Mouse (Mus musculus): ENCODE data around the gene Mmd. TPM values are rescaled to one million over a fixed set of nuclear protein-coding genes. Genes with fewer than 3 reads are reported as not detected.

Gene Mmd
- polyA plus RNA-seq, 2 experiments, result 5.0 TPM

GRCm38 (mm10) chr11:90252366-90252765 lies 3.1 kb downstream of the Mmd start:
- Histone ChIP-seq H3K9ac (replicated peaks) (no peak overlapping the region), H3K4me1 (replicated peaks; ENCODE audit: control insufficient read depth in 2 of 2, insufficient read depth in 2 of 2, low read length in 1 of 2) (peaks cover 3 to 27% of the 10 kb centered on the region in 2 experiments; a peak in 3 of 4 replicates), H3K9me3 (ENCODE audit: control insufficient read depth, low read length) (no peaks in the 10 kb centered on the region), H3K27ac (no peak overlapping the region), H3K4me3 (ENCODE audit: insufficient read depth in 1 of 2, low read depth in 2 of 2, low read length in 2 of 2) (no peak overlapping the region), H3K4me2 (ENCODE audit: low read depth) (no peak overlapping the region), H3K36me3 (replicated peaks; ENCODE audit: control insufficient read depth, insufficient read depth, low read depth) (no peaks in the 10 kb centered on the region), H3K27me3 (ENCODE audit: control insufficient read depth, insufficient read depth, low read length) (no peaks in the 10 kb centered on the region)
- ATAC-seq (ENCODE audit: insufficient read depth) (no peak), DNase-seq (ENCODE audit: low read depth in 3 of 3, low spot score in 3 of 3) (no peak)
- 66% methylated on average over 8 of the region's 8 CpGs for WGBS (ENCODE audit: insufficient replicate concordance)
- TF ChIP-seq CTCF (IDR thresholded peaks at IDR 0.05; ENCODE audit: low read depth) (no peak), EP300 (IDR thresholded peaks at IDR 0.05; ENCODE audit: low read depth) (no peak)

GRCm38 (mm10) chr11:90254536-90254935 lies 5.3 kb downstream of the Mmd start:
- H3K4me3 ChIP-seq (ENCODE audit: insufficient read depth in 1 of 2, low read depth in 2 of 2, low read length in 2 of 2), result no peak overlapping the region
- H3K9ac ChIP-seq (replicated peaks), result no peak overlapping the region
- no peaks in the 10 kb centered on the region for H3K9me3 ChIP-seq (ENCODE audit: control insufficient read depth, low read length)
- H3K4me1 ChIP-seq (replicated peaks; ENCODE audit: control insufficient read depth in 2 of 2, insufficient read depth in 2 of 2, low read length in 1 of 2), result peaks cover 0 to 26% of the 10 kb centered on the region in 2 experiments; a peak in 3 of 4 replicates
- no peaks in the 10 kb centered on the region for H3K27me3 ChIP-seq (ENCODE audit: control insufficient read depth, insufficient read depth, low read length)
- no peak for ATAC-seq (ENCODE audit: insufficient read depth)
- no peak for DNase-seq (ENCODE audit: low read depth in 3 of 3, low spot score in 3 of 3)
- H3K36me3 ChIP-seq (replicated peaks; ENCODE audit: control insufficient read depth, insufficient read depth, low read depth), result no peaks in the 10 kb centered on the region
- H3K4me2 ChIP-seq (ENCODE audit: low read depth), result no peak overlapping the region
- no peak for TF ChIP-seq EP300 (IDR thresholded peaks at IDR 0.05; ENCODE audit: low read depth)
- no peak for TF ChIP-seq CTCF (IDR thresholded peaks at IDR 0.05; ENCODE audit: low read depth)
- WGBS (ENCODE audit: insufficient replicate concordance), result 73% methylated on average over 3 of the region's 3 CpGs
- H3K27ac ChIP-seq, result no peak overlapping the region

- H3K27ac ChIP-seq, result no peak overlapping the region
- TF ChIP-seq EP300 (IDR thresholded peaks at IDR 0.05; ENCODE audit: low read depth), result no peak
- TF ChIP-seq CTCF (IDR thresholded peaks at IDR 0.05; ENCODE audit: low read depth), result no peak
- H3K36me3 ChIP-seq (replicated peaks; ENCODE audit: control insufficient read depth, insufficient read depth, low read depth), result no peaks in the 10 kb centered on the region
- ATAC-seq (ENCODE audit: insufficient read depth) (no peak), DNase-seq (ENCODE audit: low read depth in 3 of 3, low spot score in 3 of 3) (no peak)
- H3K4me2 ChIP-seq (ENCODE audit: low read depth), result no peak overlapping the region
- no peak overlapping the region for H3K9ac ChIP-seq (replicated peaks)
- H3K4me1 ChIP-seq (replicated peaks; ENCODE audit: control insufficient read depth in 2 of 2, insufficient read depth in 2 of 2, low read length in 1 of 2), result peaks cover 0 to 24% of the 10 kb centered on the region in 2 experiments; a peak in 3 of 4 replicates
- H3K9me3 ChIP-seq (ENCODE audit: control insufficient read depth, low read length), result no peaks in the 10 kb centered on the region
- 53% methylated on average over 6 of the region's 6 CpGs for WGBS (ENCODE audit: insufficient replicate concordance)
- H3K4me3 ChIP-seq (ENCODE audit: insufficient read depth in 1 of 2, low read depth in 2 of 2, low read length in 2 of 2), result no peak overlapping the region
- no peaks in the 10 kb centered on the region for H3K27me3 ChIP-seq (ENCODE audit: control insufficient read depth, insufficient read depth, low read length)
Observed at GRCm38 (mm10) chr11:90255687-90256086, 6.4 kb downstream of the Mmd start.

GRCm38 (mm10) chr11:90256833-90257525 lies 7.7 kb downstream of the Mmd start:
- no peak overlapping the region for H3K4me3 ChIP-seq (ENCODE audit: insufficient read depth in 1 of 2, low read depth in 2 of 2, low read length in 2 of 2)
- H3K27me3 ChIP-seq (ENCODE audit: control insufficient read depth, insufficient read depth, low read length), result no peaks in the 10 kb centered on the region
- H3K9me3 ChIP-seq (ENCODE audit: control insufficient read depth, low read length), result no peaks in the 10 kb centered on the region
- H3K27ac ChIP-seq, result no peak overlapping the region
- DNase-seq (ENCODE audit: low read depth in 3 of 3, low spot score in 3 of 3), result no peak
- H3K4me2 ChIP-seq (ENCODE audit: low read depth), result no peak overlapping the region
- peaks cover 0 to 15% of the 10 kb centered on the region in 2 experiments; a peak in 3 of 4 replicates for H3K4me1 ChIP-seq (replicated peaks; ENCODE audit: control insufficient read depth in 2 of 2, insufficient read depth in 2 of 2, low read length in 1 of 2)
- no peak overlapping the region for H3K9ac ChIP-seq (replicated peaks)
- TF ChIP-seq EP300 (IDR thresholded peaks at IDR 0.05; ENCODE audit: low read depth) (no peak), CTCF (IDR thresholded peaks at IDR 0.05; ENCODE audit: low read depth) (no peak)
- H3K36me3 ChIP-seq (replicated peaks; ENCODE audit: control insufficient read depth, insufficient read depth, low read depth), result no peaks in the 10 kb centered on the region
- ATAC-seq (ENCODE audit: insufficient read depth), result no peak
- WGBS (ENCODE audit: insufficient replicate concordance), result 54% methylated on average over 16 of the region's 16 CpGs

- no peak for ATAC-seq (ENCODE audit: insufficient read depth)
- no peak overlapping the region for H3K27ac ChIP-seq
- no peak overlapping the region for H3K4me3 ChIP-seq (ENCODE audit: insufficient read depth in 1 of 2, low read depth in 2 of 2, low read length in 2 of 2)
- no peak overlapping the region for H3K4me2 ChIP-seq (ENCODE audit: low read depth)
- H3K36me3 ChIP-seq (replicated peaks; ENCODE audit: control insufficient read depth, insufficient read depth, low read depth), result no peaks in the 10 kb centered on the region
- peaks cover 0 to 9% of the 10 kb centered on the region in 2 experiments; a peak in 3 of 4 replicates for H3K4me1 ChIP-seq (replicated peaks; ENCODE audit: control insufficient read depth in 2 of 2, insufficient read depth in 2 of 2, low read length in 1 of 2)
- H3K27me3 ChIP-seq (ENCODE audit: control insufficient read depth, insufficient read depth, low read length), result no peaks in the 10 kb centered on the region
- H3K9me3 ChIP-seq (ENCODE audit: control insufficient read depth, low read length), result no peaks in the 10 kb centered on the region
- 54% methylated on average over 10 of the region's 10 CpGs for WGBS (ENCODE audit: insufficient replicate concordance)
- TF ChIP-seq CTCF (IDR thresholded peaks at IDR 0.05; ENCODE audit: low read depth) (no peak), EP300 (IDR thresholded peaks at IDR 0.05; ENCODE audit: low read depth) (no peak)
- H3K9ac ChIP-seq (replicated peaks), result no peak overlapping the region
- no peak for DNase-seq (ENCODE audit: low read depth in 3 of 3, low spot score in 3 of 3)
Observed at GRCm38 (mm10) chr11:90258321-90258927, 9.2 kb downstream of the Mmd start.

Measured in liver, embryonic 14.5 days (tissue).